Mouse (Mus musculus) erythroblast, embryonic 14.5 days (primary cell): Measurements from ENCODE around the gene Mtmr1.

ENCODE experiments used
- GATA1 ChIP-seq: IDR thresholded peaks from 2 replicates; pipeline ENCODE4 v1.6.1; 2012; ENCODE audit warnings: low read length, inconsistent platforms, mixed read lengths
- TAL1 ChIP-seq: IDR thresholded peaks from 3 replicates; pipeline ENCODE4 v1.6.1; 2012; ENCODE audit warnings: low read length, inconsistent platforms, mixed read lengths

- TF ChIP-seq TAL1 (no peak), GATA1 (no peak)
These were observed 60.3 kb downstream of the Mtmr1 start for GRCm38 (mm10) chrX:71424852-71425251.
